Mouse (Mus musculus): Measurements from ENCODE around the gene Rps6kc1. TPM values are rescaled to one million over a fixed set of nuclear protein-coding genes. Genes with fewer than 3 reads are reported as not detected.

The Rps6kc1 gene
- 19.5 and 20.1 TPM in 2 replicates for polyA plus RNA-seq (2014; fragmentation: Nextera tagmentation; extraction: Ambion mirVana)

DNA sequence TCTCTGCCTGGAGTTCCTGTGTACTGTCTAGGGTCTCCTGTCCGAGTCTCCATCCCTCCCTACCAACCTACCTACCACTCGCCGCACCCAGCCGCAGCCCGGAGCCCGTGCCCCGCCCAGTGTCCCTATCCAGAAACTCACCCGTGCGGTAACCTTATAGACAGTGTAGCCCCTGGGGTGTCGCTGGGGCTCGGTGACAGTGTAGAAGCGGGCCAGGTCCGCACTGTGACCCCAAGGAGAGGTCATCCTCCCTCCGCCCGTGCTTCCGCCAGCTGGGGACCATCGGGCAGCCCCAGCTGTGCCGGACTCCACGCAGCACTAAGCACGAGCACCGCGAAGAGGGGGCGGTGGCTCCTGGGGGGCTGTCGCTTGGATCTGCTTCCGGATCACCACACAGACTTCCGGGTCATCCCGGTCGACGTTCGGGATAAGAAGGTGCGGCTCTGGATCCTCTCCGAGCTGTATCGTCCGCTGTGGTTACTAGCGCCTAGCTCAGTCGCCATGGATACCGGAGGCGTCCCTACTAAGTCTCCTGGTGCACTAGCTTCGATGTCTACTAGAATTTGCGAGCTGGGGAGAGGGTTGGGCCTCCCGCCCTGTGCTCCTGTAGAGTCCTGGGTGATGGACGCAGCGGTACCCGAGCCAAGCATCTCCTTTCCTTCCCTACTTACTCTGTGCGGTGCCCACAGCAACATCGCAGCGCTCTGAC lies at the start of gene Rps6kc1:
Rps6kc1 (minus strand) TSS at position 356 of the 709 bp plus-strand sequence.
- DNase-seq (ENCODE audit: low spot score, missing footprints): peak; percentile 98
- peak within 1 kb of the TSS; percentile 82 for H3K4me3 ChIP-seq (ENCODE audit: low read depth, low read length)
- H3K4me1 ChIP-seq (ENCODE audit: control insufficient read depth, insufficient read depth, low read length): peaks cover 11% of the 10 kb centered on the region
- ATAC-seq (ENCODE audit: low FRiP score): peak; percentile 95
- peak within 1 kb of the TSS; percentile 48 for H3K27ac ChIP-seq (ENCODE audit: low read depth, low read length)
- peak within 1 kb of the TSS; percentile 90 for H3K4me2 ChIP-seq
- no peaks in the 10 kb centered on the region for H3K36me3 ChIP-seq (ENCODE audit: control insufficient read depth, insufficient read depth, low read length)
- H3K9me3 ChIP-seq (ENCODE audit: control insufficient read depth, low read length): no peaks in the 10 kb centered on the region
- no peaks in the 10 kb centered on the region for H3K27me3 ChIP-seq (ENCODE audit: control insufficient read depth, insufficient read depth, low read length)
- WGBS: under 1% methylated on average over 47 of the region's 47 CpGs
- peak within 1 kb of the TSS; percentile 83 for H3K9ac ChIP-seq (ENCODE audit: low read length)

DNA sequence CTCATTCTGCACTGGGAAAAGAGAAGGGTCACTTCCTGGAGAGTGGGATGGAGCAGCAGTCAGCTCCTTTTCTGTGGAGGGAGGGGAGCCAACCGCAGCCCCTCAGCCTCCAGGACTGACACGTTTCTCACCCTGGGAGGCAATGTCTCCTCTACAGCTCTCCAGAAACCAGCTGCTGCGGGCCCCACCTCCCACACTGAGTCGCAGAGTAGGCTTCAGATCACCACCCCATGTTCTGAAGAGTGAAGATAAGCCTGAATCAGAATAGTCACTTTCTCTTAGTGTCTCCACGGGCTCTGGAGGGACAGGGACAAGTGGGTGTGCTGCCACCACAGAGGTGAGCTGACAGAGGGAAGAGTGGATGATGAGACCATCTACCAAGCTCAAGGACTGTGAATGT lies 47.3 kb upstream of the Rps6kc1 start:
- no peak overlapping the region for H3K27ac ChIP-seq (ENCODE audit: low read depth, low read length)
- H3K4me3 ChIP-seq (ENCODE audit: low read depth, low read length): no peak overlapping the region
- no peak for DNase-seq (ENCODE audit: low spot score, missing footprints)
- WGBS: 93% methylated on average over 5 of the region's 5 CpGs
- H3K27me3 ChIP-seq (ENCODE audit: control insufficient read depth, insufficient read depth, low read length): no peaks in the 10 kb centered on the region
- H3K9me3 ChIP-seq (ENCODE audit: control insufficient read depth, low read length): no peaks in the 10 kb centered on the region
- no peak for ATAC-seq (ENCODE audit: low FRiP score)
- H3K9ac ChIP-seq (ENCODE audit: low read length): no peak overlapping the region
- no peaks in the 10 kb centered on the region for H3K4me1 ChIP-seq (ENCODE audit: control insufficient read depth, insufficient read depth, low read length)
- no peak overlapping the region for H3K4me2 ChIP-seq
- peaks cover 13% of the 10 kb centered on the region; the same call in 1 of the 2 replicates for H3K36me3 ChIP-seq (ENCODE audit: control insufficient read depth, insufficient read depth, low read length)

DNA sequence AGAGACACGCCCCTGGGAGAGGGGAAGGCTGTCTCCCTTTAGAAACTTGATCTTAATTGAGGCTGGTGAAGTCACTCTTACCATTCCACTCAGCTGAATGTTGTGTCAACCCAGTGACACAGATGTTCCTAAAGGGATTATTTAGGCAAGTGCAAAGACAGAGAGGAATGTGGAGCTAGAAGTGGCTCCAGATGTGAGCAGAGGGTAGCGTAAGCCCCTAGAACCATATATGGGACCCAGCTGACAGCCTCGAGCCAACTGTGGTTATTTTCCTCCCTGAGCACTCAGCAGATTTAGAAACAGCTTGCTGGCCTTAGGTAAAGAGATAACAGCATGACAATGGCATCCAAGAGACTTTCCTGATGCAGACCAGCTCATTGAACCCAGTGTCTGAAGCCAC lies 41.4 kb upstream of the Rps6kc1 start:
- H3K4me2 ChIP-seq: no peak overlapping the region
- H3K27ac ChIP-seq (ENCODE audit: low read depth, low read length): no peak overlapping the region
- H3K9ac ChIP-seq (ENCODE audit: low read length): no peak overlapping the region
- peaks cover 14% of the 10 kb centered on the region; the same call in 1 of the 2 replicates for H3K36me3 ChIP-seq (ENCODE audit: control insufficient read depth, insufficient read depth, low read length)
- H3K9me3 ChIP-seq (ENCODE audit: control insufficient read depth, low read length): no peaks in the 10 kb centered on the region
- DNase-seq (ENCODE audit: low spot score, missing footprints) (peak; percentile 31), ATAC-seq (ENCODE audit: low FRiP score) (no peak)
- H3K4me1 ChIP-seq (ENCODE audit: control insufficient read depth, insufficient read depth, low read length): no peaks in the 10 kb centered on the region
- WGBS: 81% methylated on average over 3 of the region's 3 CpGs
- H3K4me3 ChIP-seq (ENCODE audit: low read depth, low read length): no peak overlapping the region
- no peaks in the 10 kb centered on the region for H3K27me3 ChIP-seq (ENCODE audit: control insufficient read depth, insufficient read depth, low read length)

DNA sequence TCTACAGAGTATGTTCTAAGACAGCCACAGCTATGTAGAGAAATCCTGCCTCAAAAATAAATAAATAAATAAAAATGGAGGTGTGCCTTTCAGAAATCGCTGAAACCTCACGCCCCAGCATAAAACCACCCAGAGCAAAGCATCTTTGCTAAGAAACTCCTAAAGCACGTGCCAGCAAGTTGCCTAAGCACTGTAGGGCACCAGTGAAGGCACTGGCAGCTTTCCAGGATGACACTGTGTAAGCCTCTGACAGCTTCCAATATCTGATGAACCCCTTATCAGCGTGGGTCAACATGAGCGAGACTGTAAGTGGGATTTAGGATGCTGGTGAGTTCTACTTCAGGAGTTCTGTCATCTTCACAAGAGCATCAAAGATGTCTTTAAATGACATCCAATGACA lies 39.4 kb upstream of the Rps6kc1 start:
- H3K4me1 ChIP-seq (ENCODE audit: control insufficient read depth, insufficient read depth, low read length): no peaks in the 10 kb centered on the region
- 93% methylated on average over 5 of the region's 5 CpGs for WGBS

DNA sequence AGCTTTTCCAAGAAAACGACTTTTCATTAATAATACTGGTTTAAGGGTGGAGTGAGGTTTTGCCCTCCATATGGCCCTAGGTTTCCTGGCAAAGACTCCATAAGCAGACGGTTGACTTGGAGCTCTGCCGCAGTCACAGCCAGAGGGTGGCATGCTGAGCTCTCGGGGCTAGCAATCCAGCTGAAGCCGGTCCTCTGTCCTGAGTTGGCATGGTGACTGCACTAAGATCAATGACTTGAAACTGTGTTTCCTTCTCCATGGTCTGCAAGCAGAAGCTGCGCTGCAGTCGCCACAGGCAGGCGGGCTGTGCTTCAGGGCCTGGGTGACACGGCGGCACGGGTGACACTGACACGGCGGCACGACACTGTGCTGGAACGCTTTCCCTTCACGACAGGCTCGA lies 37.3 kb upstream of the Rps6kc1 start:
- no peaks in the 10 kb centered on the region for H3K27me3 ChIP-seq (ENCODE audit: control insufficient read depth, insufficient read depth, low read length)
- no peak for ATAC-seq (ENCODE audit: low FRiP score)
- H3K9me3 ChIP-seq (ENCODE audit: control insufficient read depth, low read length): no peaks in the 10 kb centered on the region
- no peak overlapping the region for H3K27ac ChIP-seq (ENCODE audit: low read depth, low read length)
- no peak overlapping the region for H3K4me2 ChIP-seq
- H3K4me1 ChIP-seq (ENCODE audit: control insufficient read depth, insufficient read depth, low read length): no peaks in the 10 kb centered on the region
- DNase-seq (ENCODE audit: low spot score, missing footprints): peak; percentile 47
- H3K9ac ChIP-seq (ENCODE audit: low read length): no peak overlapping the region
- H3K36me3 ChIP-seq (ENCODE audit: control insufficient read depth, insufficient read depth, low read length): peaks cover 11% of the 10 kb centered on the region
- WGBS: 91% methylated on average over 17 of the region's 17 CpGs
- H3K4me3 ChIP-seq (ENCODE audit: low read depth, low read length): no peak overlapping the region

More for the DNA sequence above, 39.4 kb upstream of the Rps6kc1 start:
- peak; percentile 70 for DNase-seq (ENCODE audit: low spot score, missing footprints)
- no peaks in the 10 kb centered on the region for H3K27me3 ChIP-seq (ENCODE audit: control insufficient read depth, insufficient read depth, low read length)
- no peak overlapping the region for H3K4me3 ChIP-seq (ENCODE audit: low read depth, low read length)
- H3K4me2 ChIP-seq: no peak overlapping the region
- H3K27ac ChIP-seq (ENCODE audit: low read depth, low read length): no peak overlapping the region
- no peak overlapping the region for H3K9ac ChIP-seq (ENCODE audit: low read length)
- H3K36me3 ChIP-seq (ENCODE audit: control insufficient read depth, insufficient read depth, low read length): peaks cover 7% of the 10 kb centered on the region; the same call in 1 of the 2 replicates
- H3K9me3 ChIP-seq (ENCODE audit: control insufficient read depth, low read length): no peaks in the 10 kb centered on the region
- no peak for ATAC-seq (ENCODE audit: low FRiP score)

DNA sequence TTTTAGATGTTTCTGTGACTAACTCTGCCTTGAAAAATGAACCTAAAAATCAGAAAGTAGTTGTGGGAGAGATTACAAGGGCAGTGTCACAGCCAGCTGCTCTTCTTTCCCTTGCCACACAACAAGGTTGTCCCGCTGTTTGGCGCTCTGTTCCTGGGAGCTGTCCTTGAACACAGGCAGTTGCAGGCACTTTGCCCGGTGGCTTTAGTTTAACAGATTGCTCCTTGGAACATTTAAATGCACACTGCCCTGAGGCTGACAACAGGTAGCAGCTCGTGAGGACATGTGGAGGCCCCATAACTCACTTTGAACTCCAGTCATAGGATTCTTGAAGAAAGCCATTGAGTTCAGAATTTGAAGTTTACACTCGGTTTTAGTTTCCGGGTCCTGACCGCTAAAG lies 36.9 kb upstream of the Rps6kc1 start:
- no peak overlapping the region for H3K27ac ChIP-seq (ENCODE audit: low read depth, low read length)
- H3K9me3 ChIP-seq (ENCODE audit: control insufficient read depth, low read length): no peaks in the 10 kb centered on the region
- peaks cover 14% of the 10 kb centered on the region for H3K36me3 ChIP-seq (ENCODE audit: control insufficient read depth, insufficient read depth, low read length)
- H3K4me2 ChIP-seq: no peak overlapping the region
- no peak overlapping the region for H3K4me3 ChIP-seq (ENCODE audit: low read depth, low read length)
- H3K27me3 ChIP-seq (ENCODE audit: control insufficient read depth, insufficient read depth, low read length): no peaks in the 10 kb centered on the region
- H3K4me1 ChIP-seq (ENCODE audit: control insufficient read depth, insufficient read depth, low read length): no peaks in the 10 kb centered on the region
- DNase-seq (ENCODE audit: low spot score, missing footprints): peak; percentile 19
- no peak for ATAC-seq (ENCODE audit: low FRiP score)
- H3K9ac ChIP-seq (ENCODE audit: low read length): no peak overlapping the region
- 92% methylated on average over 7 of the region's 7 CpGs for WGBS

DNA sequence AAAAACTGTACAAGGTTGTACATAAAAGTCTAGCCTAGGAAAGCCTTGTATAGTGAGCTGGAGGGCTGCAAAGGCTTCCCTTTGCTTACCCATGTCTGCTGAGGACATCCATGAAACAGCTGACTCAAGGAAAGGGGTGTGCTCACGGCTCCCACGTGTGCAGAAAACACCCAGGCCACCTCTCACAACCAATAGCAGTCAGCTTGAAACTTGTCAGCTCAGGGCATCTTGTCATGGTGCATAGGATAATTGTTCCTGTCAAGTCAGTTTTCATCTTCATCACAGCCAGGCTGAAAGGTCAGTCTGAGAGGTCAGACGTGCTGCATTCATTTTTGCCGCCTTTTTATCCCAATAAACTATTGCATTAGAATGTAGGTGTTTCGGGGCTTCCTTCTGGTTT lies 36.4 kb upstream of the Rps6kc1 start:
- peak; percentile 41 for DNase-seq (ENCODE audit: low spot score, missing footprints)
- Histone ChIP-seq H3K36me3 (ENCODE audit: control insufficient read depth, insufficient read depth, low read length) (peaks cover 14% of the 10 kb centered on the region), H3K27ac (ENCODE audit: low read depth, low read length) (no peak overlapping the region), H3K4me1 (ENCODE audit: control insufficient read depth, insufficient read depth, low read length) (no peaks in the 10 kb centered on the region), H3K4me2 (no peak overlapping the region), H3K9me3 (ENCODE audit: control insufficient read depth, low read length) (no peaks in the 10 kb centered on the region), H3K9ac (ENCODE audit: low read length) (no peak overlapping the region), H3K4me3 (ENCODE audit: low read depth, low read length) (no peak overlapping the region), H3K27me3 (ENCODE audit: control insufficient read depth, insufficient read depth, low read length) (no peaks in the 10 kb centered on the region)
- WGBS: 85% methylated on average over 5 of the region's 5 CpGs
- ATAC-seq (ENCODE audit: low FRiP score): no peak

DNA sequence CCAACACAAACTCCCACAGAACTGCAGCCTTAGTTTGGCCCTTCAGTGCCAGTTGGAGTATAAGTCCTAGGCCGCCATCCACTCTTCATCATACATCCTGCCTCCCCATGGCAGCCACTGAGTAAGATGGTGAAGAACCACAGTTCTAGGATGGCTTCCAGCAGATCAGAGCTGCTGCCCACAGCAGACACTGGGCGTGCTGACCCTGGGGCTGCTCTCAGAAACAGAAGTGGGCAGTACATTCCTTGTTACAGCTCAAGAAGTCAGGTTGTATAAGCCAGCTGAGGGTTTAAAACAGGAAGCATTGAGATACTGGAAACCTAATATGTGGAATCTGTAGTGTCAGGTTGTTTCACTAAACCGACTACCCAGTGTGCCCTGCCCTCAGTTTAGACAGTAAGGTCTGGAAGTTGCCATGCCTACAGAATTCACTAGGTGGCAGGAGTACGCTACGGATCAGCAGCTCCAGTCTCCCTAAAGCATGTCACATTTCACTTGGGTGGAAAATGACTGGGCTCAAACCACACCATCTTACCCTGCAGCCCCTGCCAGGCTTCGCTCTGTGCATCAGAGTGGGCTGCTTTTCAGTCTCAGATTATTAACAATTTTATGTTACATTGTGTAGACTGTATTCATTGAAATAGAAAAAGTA lies 32.7 kb upstream of the Rps6kc1 start:
- H3K27ac ChIP-seq (ENCODE audit: low read depth, low read length): no peak overlapping the region
- H3K36me3 ChIP-seq (ENCODE audit: control insufficient read depth, insufficient read depth, low read length): peaks cover 29% of the 10 kb centered on the region
- H3K9ac ChIP-seq (ENCODE audit: low read length): no peak overlapping the region
- H3K4me1 ChIP-seq (ENCODE audit: control insufficient read depth, insufficient read depth, low read length): no peaks in the 10 kb centered on the region
- peak; percentile 93 for DNase-seq (ENCODE audit: low spot score, missing footprints)
- 58% methylated on average over 6 of the region's 6 CpGs for WGBS
- H3K4me3 ChIP-seq (ENCODE audit: low read depth, low read length): no peak overlapping the region
- no peak overlapping the region for H3K4me2 ChIP-seq
- no peaks in the 10 kb centered on the region for H3K9me3 ChIP-seq (ENCODE audit: control insufficient read depth, low read length)
- peak; percentile 75 for ATAC-seq (ENCODE audit: low FRiP score)
- H3K27me3 ChIP-seq (ENCODE audit: control insufficient read depth, insufficient read depth, low read length): no peaks in the 10 kb centered on the region

DNA sequence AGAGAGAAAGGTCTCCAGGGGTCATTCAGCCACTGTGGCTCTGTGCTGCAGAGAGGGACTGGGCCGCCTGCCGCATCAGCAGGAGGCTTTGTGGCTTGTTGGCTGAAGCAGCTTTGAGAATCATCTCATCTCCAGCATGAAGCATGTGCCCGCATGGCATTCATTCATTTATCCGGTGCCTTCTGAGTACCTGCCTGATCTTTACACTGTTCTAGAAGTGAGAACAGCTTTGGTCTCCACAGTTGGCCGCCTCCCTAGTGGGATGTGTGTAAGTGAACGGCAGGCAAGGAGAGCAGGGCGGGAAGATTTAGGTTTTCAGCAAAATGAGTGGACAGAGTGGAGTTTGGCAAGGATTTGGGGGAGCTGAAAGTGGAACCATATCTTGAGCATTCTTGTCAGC lies 28.2 kb upstream of the Rps6kc1 start:
- Histone ChIP-seq H3K4me3 (ENCODE audit: low read depth, low read length) (no peak overlapping the region), H3K4me2 (no peak overlapping the region), H3K4me1 (ENCODE audit: control insufficient read depth, insufficient read depth, low read length) (no peaks in the 10 kb centered on the region), H3K9ac (ENCODE audit: low read length) (no peak overlapping the region), H3K9me3 (ENCODE audit: control insufficient read depth, low read length) (no peaks in the 10 kb centered on the region), H3K27me3 (ENCODE audit: control insufficient read depth, insufficient read depth, low read length) (no peaks in the 10 kb centered on the region), H3K27ac (ENCODE audit: low read depth, low read length) (no peak overlapping the region), H3K36me3 (ENCODE audit: control insufficient read depth, insufficient read depth, low read length) (peaks cover 28% of the 10 kb centered on the region)
- 79% methylated on average over 7 of the region's 7 CpGs for WGBS
- DNase-seq (ENCODE audit: low spot score, missing footprints) (no peak), ATAC-seq (ENCODE audit: low FRiP score) (no peak)

Data from midbrain, embryonic 11.5 days (tissue).